Mouse (Mus musculus) lung, embryonic 15.5 days (tissue): ENCODE data around the gene Lactbl1. TPM values are rescaled to one million over a fixed set of nuclear protein-coding genes. Genes with fewer than 3 reads are reported as not detected.
A peak's percentile ranks its signal among the peaks of the same experiment; 100 is the strongest.

Experiments
- ATAC-seq: fragments of 200-750 bp; cut with Nextera tagmentation; 2 replicates; pipeline ENCODE4 v1.8.0; 2017; ENCODE audit warnings: moderate number of reproducible peaks, borderline replicate concordance; ENCODE audit not compliant: low FRiP score, low TSS enrichment; ENCODE audit errors: extremely low read depth
- H3K27ac ChIP-seq: fragments of 300-500 bp; sonication (generic); 2 replicates; pipeline ENCODE4 v1.5.1; 2015; ENCODE audit warnings: moderate library complexity, mild to moderate bottlenecking, inconsistent platforms
- H3K27me3 ChIP-seq: fragments of 300-500 bp; sonication (generic); 2 replicates; pipeline ENCODE4 v1.6.1; 2015; ENCODE audit warnings: inconsistent platforms
- H3K36me3 ChIP-seq: fragments of 300-500 bp; sonication (generic); 2 replicates; pipeline ENCODE4 v1.6.1; 2015; ENCODE audit warnings: inconsistent platforms
- H3K4me1 ChIP-seq: fragments of 300-500 bp; sonication (generic); 2 replicates; pipeline ENCODE4 v1.6.1; 2015; ENCODE audit warnings: inconsistent platforms
- H3K4me2 ChIP-seq: fragments of 300-500 bp; sonication (generic); 2 replicates; pipeline ENCODE4 v1.6.1; 2015; ENCODE audit warnings: inconsistent platforms, mild to moderate bottlenecking, moderate library complexity
- H3K4me3 ChIP-seq: fragments of 300-500 bp; sonication (generic); 2 replicates; pipeline ENCODE4 v1.5.1; 2015; ENCODE audit warnings: mild to moderate bottlenecking, inconsistent platforms
- H3K9ac ChIP-seq: fragments of 300-500 bp; sonication (generic); 2 replicates; pipeline ENCODE4 v1.6.1; 2015; ENCODE audit warnings: inconsistent platforms
- H3K9me3 ChIP-seq: fragments of 300-500 bp; sonication (generic); 2 replicates; pipeline ENCODE4 v1.6.1; 2016; ENCODE audit warnings: inconsistent platforms
- WGBS: fragments of 180-500 bp; shearing (Covaris S2); methylation state at CpG from one replicate; pipeline ENCODE4 v1.1.7; 2015; 5-methylcytosine and 5-hydroxymethylcytosine counted together
- polyA plus RNA-seq: library from polyadenylated mRNA; unstranded; fragments of >200 nt; fragmentation: Nextera tagmentation; extraction: Ambion mirVana; gene quantifications from 2 replicates; pipeline ENCODE4 v1.2.1, GENCODE M21; 2015

The Lactbl1 gene
- polyA plus RNA-seq, 1 experiment from 2014 or later: not detected

DNA sequence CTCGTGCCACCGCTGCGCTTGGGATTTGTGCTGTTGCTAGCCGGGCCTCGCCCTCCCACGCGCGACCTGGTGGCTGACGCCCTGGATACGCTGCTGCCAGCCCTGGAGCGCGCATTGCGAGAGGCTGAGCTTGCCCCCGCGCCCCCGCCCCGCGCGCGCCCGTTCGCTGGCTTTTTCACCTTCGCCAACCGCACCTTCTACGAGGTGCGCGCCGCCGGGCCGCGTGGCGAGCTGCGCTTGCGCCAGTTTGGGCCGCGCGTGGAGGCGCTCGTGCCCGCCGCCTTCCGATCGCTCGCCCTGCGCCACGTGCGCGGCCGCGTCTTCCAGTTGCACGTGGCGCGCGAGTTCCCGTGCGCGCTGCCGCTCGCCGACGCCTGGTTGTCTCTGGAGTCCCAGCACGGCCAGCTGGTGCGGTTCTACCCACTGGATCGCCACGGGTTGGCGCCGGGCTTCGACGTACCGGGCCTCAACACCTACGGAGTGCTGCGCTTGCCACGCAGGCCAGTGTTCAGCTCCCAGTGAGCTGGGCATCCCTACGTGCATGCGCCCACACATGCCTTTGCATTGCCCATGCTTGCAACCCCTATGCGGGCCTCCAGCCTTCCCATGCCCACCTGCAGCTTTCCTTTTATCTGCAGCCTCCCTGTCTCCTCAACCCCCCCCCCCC, 15.3 kb downstream of the Lactbl1 start:
- no peak overlapping the region for H3K27ac ChIP-seq
- peak overlapping the region; percentile 37 for H3K9ac ChIP-seq
- H3K4me1 ChIP-seq: peaks cover 16% of the 10 kb centered on the region
- peak overlapping the region; percentile 52 for H3K4me3 ChIP-seq
- H3K4me2 ChIP-seq: peak overlapping the region; percentile 97
- WGBS: 1% methylated on average over 69 of the region's 76 CpGs
- ATAC-seq: peak; percentile 48; the same call in 1 of the 2 replicates
- peaks cover 42% of the 10 kb centered on the region for H3K27me3 ChIP-seq
- no peaks in the 10 kb centered on the region for H3K9me3 ChIP-seq
- H3K36me3 ChIP-seq: no peaks in the 10 kb centered on the region

DNA sequence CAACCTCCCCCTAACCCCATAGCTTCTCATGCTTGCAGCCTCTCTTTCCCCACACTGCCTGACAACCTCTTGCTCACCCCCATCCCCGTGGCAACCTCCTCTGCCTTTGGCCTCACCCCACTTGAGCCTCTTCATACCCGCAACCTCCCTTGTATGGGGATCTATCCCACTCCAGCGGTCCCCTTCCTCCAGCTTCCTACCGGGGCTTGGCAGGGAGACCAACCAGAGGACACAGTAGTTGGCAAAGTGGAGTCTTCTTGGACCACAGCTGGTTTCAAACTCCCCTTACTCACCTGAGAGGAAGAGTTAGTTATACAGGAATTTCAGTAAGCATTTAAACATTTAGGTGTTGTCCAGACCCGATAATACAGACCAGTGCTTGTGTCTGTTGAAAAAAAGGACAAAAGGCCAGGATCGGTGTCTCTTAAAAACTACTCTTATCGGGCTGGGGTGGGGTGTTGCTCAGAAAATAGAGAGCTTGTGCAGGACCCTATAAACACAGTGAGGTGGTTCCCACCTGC, 15.9 kb downstream of the Lactbl1 start:
- H3K9me3 ChIP-seq: no peaks in the 10 kb centered on the region
- H3K9ac ChIP-seq: no peak overlapping the region
- peaks cover 16% of the 10 kb centered on the region for H3K4me1 ChIP-seq
- no peaks in the 10 kb centered on the region for H3K36me3 ChIP-seq
- 34% methylated on average over 7 of the region's 7 CpGs for WGBS
- no peak overlapping the region for H3K4me3 ChIP-seq
- no peak for ATAC-seq
- peak overlapping the region; percentile 97 for H3K4me2 ChIP-seq
- H3K27ac ChIP-seq: no peak overlapping the region
- H3K27me3 ChIP-seq: peaks cover 42% of the 10 kb centered on the region

DNA sequence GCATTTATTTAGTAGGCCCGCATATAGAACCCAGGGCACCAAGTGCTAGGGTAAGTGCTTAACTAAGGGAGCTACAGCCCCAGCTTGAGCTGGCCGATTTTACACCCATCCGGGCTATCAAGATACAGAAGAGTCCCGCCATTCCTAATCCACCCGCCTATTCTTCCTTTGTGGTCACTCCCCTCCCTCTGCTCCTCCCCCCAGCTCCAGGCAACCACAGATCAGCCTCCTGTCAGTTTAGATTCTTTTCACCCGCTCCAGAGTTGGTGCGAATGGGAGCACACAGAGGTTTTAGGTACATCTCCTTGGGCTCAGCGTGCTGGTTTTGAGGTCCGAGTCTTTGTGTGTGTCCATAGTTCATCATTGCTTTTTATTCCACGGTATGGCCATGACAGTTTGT, 16.5 kb downstream of the Lactbl1 start:
- Histone ChIP-seq H3K4me2 (peak overlapping the region; percentile 97), H3K4me1 (peaks cover 16% of the 10 kb centered on the region), H3K9me3 (no peaks in the 10 kb centered on the region), H3K36me3 (no peaks in the 10 kb centered on the region), H3K9ac (no peak overlapping the region), H3K27me3 (peaks cover 42% of the 10 kb centered on the region), H3K27ac (no peak overlapping the region), H3K4me3 (peak overlapping the region; percentile 20; the same call in 1 of the 2 replicates)
- WGBS: 8% methylated on average over 10 of the region's 10 CpGs
- no peak for ATAC-seq

DNA sequence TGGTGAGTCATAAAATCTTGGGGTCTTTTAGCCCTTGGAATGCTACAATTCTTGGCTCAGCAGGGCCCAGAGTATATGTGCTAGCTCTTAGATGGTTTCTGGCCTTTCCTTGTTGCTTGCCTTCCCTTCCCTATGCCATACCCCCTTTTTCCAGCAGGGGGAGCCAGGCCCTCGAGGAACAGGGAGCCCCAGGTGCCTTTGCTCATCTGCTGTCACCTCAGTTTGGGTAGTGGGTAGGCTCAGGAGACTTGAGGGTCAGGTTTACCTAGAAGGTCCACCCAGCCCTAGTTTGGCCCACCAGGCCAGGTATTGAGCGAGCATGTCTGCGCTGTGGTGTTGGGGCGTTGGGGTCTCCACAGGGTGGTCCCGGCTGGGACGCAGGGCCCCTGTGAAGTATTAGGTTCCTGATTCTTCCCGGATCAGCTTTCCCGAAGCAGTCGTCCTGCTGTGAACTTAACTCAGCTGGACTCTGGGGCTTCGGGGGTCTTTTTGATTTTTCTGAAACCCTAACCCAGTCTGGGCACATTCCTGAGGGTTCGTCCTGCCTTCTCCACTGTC, 26.6 kb downstream of the Lactbl1 start:
- peak; percentile 16; the same call in 1 of the 2 replicates for ATAC-seq
- WGBS: 7% methylated on average over 11 of the region's 11 CpGs
- no peak overlapping the region for H3K4me3 ChIP-seq
- H3K4me2 ChIP-seq: peak overlapping the region; percentile 28
- H3K27me3 ChIP-seq: no peaks in the 10 kb centered on the region
- H3K36me3 ChIP-seq: no peaks in the 10 kb centered on the region
- H3K4me1 ChIP-seq: peaks cover 9% of the 10 kb centered on the region
- no peak overlapping the region for H3K9ac ChIP-seq
- H3K27ac ChIP-seq: no peak overlapping the region
- no peaks in the 10 kb centered on the region for H3K9me3 ChIP-seq

DNA sequence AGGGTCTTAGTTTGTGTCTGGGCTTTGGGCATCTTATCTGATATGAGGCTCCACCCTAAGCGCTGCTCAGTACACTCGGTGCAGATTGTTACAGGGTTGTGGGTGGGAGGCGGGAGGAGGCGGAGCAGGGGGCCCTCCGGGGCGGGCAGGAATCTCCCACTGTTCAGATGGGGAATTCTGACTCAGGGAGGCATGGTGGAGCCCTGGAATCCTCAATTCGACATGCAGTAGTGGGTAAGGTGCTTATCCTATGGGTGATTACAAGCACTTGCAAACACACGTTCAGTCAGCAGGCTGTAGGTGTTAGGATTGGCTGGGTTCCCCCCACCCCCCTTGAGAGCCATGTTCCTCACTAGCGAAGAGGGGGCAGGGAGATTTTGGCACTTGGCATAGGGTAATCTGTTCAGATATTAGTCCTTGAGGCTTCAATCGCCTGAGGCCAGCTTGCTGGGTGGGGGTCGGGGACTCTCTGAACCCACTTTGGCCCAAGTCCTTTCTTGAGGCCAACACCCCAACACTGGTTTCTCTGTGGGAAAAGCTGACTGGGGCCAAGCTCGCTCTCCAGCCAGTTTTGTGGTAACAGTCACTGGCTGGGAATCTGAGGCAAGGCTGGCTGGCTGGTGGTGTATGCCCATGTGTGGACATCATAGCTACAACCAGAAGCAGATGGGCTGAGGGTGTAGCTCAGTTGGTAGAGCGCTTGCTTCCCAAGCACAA, 27.2 kb downstream of the Lactbl1 start:
- peaks cover 9% of the 10 kb centered on the region for H3K4me1 ChIP-seq
- no peaks in the 10 kb centered on the region for H3K36me3 ChIP-seq
- peak; percentile 53; the same call in 1 of the 2 replicates for ATAC-seq
- no peak overlapping the region for H3K4me3 ChIP-seq
- H3K9me3 ChIP-seq: no peaks in the 10 kb centered on the region
- H3K27me3 ChIP-seq: no peaks in the 10 kb centered on the region
- H3K4me2 ChIP-seq: peak overlapping the region; percentile 28
- H3K27ac ChIP-seq: no peak overlapping the region
- 31% methylated on average over 13 of the region's 13 CpGs for WGBS
- H3K9ac ChIP-seq: no peak overlapping the region

DNA sequence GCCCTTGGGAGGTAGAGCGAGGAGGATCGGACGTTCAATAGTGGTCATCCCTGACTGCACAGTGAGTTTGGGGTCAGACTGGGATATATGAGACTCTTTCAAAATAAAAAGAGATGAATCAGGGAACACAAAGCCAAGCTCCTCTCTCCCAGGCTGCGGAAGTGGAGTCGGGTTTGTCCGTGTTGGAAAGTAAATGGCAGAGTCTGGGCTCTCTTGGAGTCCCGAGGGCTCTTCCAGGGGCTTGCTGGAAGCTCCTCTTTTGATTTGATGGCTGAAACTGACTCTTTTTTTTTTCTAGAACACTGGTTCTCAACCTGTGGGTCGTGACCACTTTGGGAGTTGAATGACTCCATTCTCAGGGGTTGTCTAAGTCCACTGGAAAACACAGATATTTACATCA, 27.8 kb downstream of the Lactbl1 start:
- no peak overlapping the region for H3K4me2 ChIP-seq
- H3K36me3 ChIP-seq: no peaks in the 10 kb centered on the region
- H3K27me3 ChIP-seq: no peaks in the 10 kb centered on the region
- ATAC-seq: no peak
- H3K9me3 ChIP-seq: no peaks in the 10 kb centered on the region
- WGBS: 82% methylated on average over 8 of the region's 8 CpGs
- H3K27ac ChIP-seq: no peak overlapping the region
- H3K9ac ChIP-seq: no peak overlapping the region
- H3K4me1 ChIP-seq: peaks cover 9% of the 10 kb centered on the region
- no peak overlapping the region for H3K4me3 ChIP-seq

DNA sequence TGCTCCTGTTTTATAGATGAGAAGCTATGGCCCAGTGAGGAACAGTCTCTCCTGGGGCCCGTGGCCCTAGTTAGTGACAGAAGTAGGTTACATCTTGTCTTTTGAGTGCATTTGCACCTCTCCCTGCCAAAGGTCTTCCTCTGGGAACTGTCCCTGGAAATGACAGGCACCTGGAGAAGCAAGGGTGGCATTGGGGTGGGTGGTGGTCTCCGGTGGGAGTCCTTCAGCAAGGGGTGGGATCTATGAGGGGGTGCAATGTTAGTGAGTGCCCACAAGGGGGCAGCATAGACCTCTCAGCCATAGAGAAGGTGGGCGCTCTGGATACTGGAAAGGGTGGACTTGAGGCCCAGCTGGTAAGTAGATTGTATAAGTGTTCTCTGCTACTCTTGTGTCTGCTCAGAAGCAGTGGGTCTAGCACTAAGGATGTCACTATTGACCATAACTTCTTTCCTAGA, 29.0 kb downstream of the Lactbl1 start:
- H3K4me1 ChIP-seq: peaks cover 9% of the 10 kb centered on the region
- no peaks in the 10 kb centered on the region for H3K36me3 ChIP-seq
- ATAC-seq: no peak
- no peak overlapping the region for H3K4me2 ChIP-seq
- H3K9me3 ChIP-seq: no peaks in the 10 kb centered on the region
- H3K9ac ChIP-seq: no peak overlapping the region
- no peak overlapping the region for H3K4me3 ChIP-seq
- H3K27me3 ChIP-seq: no peaks in the 10 kb centered on the region
- WGBS: 60% methylated on average over 3 of the region's 3 CpGs
- H3K27ac ChIP-seq: no peak overlapping the region

DNA sequence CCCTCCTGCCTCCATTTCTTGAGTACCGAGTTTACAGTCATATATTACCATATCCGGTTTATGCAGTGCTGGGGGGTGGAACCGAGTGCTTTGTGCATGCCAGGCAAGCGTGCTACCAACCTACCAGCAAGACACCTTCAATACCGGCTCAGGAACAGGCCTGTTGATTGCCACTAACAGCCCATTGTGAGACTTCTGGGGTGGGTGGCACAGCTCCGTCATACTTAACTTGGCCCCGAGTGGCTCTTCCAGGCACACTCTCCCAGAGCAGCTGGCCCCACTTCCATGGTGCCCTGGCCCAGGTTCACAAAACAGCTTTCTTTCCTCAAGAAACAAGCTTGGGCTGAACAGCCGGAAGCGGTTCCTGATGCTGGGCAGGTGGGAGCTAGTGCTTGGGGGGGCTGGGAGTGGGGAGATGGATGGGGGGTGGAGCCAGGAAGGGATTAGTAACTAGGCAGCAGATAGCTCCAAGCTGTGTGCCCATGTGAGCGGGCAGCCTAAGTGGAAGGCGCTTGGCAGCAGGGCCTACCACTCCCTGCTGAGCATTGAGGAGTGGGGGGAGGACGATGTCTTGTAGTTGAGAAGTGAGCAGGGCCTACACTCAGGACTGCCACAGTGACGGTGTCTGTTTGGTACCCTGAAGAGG, 29.6 kb downstream of the Lactbl1 start:
- 71% methylated on average over 13 of the region's 13 CpGs for WGBS
- Histone ChIP-seq H3K9me3 (no peaks in the 10 kb centered on the region), H3K4me1 (peaks cover 9% of the 10 kb centered on the region), H3K4me3 (no peak overlapping the region), H3K27ac (no peak overlapping the region), H3K36me3 (no peaks in the 10 kb centered on the region), H3K9ac (no peak overlapping the region), H3K27me3 (no peaks in the 10 kb centered on the region), H3K4me2 (no peak overlapping the region)
- ATAC-seq: no peak

DNA sequence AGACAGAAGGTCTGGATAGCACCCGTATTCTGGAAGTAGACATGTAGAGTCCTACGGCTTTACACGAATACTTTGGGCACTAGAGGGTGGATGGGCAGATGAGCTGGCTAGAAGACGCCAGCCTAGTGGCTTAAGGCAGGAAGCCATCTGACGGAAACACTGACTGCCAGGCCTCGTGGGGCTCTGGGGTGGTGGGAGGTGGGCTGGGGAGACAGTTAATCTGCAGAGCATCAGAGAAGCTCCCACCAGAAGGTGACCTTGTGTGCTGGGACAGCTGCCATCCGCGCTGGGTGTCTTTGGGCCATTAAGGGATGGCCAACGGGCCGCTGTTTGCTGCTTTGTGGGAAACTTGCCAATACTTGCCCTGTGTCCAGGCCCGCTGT, 30.1 kb downstream of the Lactbl1 start:
- H3K27ac ChIP-seq: no peak overlapping the region
- H3K9me3 ChIP-seq: no peaks in the 10 kb centered on the region
- H3K4me3 ChIP-seq: no peak overlapping the region
- no peak overlapping the region for H3K9ac ChIP-seq
- H3K4me2 ChIP-seq: no peak overlapping the region
- H3K27me3 ChIP-seq: no peaks in the 10 kb centered on the region
- no peak for ATAC-seq
- no peaks in the 10 kb centered on the region for H3K36me3 ChIP-seq
- H3K4me1 ChIP-seq: peaks cover 9% of the 10 kb centered on the region
- 72% methylated on average over 11 of the region's 11 CpGs for WGBS

DNA sequence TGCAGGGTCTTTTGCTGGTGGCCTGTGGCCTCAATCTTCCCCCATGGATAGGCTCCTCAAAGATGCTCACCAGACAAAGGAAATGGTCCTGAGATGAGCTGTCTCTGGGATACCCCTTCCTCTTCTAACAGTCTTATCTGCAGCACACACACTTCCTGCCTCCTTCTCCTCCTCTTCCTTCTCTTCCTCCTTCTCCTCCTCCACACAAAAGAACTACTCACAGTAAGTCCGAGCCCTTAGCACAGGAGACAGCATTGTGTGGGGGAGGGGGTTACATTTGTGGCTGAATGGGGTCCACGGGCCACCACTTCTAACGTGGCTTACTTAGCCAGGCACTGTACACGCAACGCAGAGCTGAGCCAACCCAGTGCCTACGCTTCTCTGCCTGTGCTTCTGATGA, 30.6 kb downstream of the Lactbl1 start:
- H3K36me3 ChIP-seq: no peaks in the 10 kb centered on the region
- ATAC-seq: no peak
- no peaks in the 10 kb centered on the region for H3K9me3 ChIP-seq
- no peaks in the 10 kb centered on the region for H3K27me3 ChIP-seq
- H3K4me3 ChIP-seq: no peak overlapping the region
- H3K9ac ChIP-seq: no peak overlapping the region
- no peak overlapping the region for H3K4me2 ChIP-seq
- 47% methylated on average over 6 of the region's 6 CpGs for WGBS
- peaks cover 9% of the 10 kb centered on the region for H3K4me1 ChIP-seq
- H3K27ac ChIP-seq: no peak overlapping the region

DNA sequence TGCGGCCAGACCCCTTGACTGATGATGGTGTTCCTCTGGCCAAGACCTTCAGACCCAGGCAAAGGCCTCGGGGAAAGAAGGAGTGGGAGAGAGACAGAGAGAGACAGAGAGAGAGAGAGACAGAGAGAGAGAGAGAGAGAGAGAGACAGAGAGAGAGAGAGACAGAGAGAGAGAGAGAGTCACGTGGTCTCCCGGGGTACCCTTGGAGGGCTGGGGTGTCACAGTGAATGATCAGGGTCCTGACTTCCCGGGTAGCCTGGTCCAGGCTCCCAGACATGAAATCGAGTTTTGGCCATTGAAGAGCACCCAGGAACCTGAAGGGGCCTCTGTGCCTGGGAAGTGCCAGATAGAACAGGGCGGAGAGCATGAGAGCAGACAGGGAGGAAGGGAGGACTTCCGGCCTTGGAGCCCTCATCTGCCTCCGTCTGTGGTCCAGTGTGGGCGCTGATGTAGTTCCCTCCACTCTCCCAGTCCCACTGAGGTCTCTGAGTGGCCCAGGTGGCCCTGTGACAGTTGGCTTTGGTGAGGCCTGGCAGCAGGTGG, 31.3 kb downstream of the Lactbl1 start:
- Histone ChIP-seq H3K36me3 (no peaks in the 10 kb centered on the region), H3K27ac (no peak overlapping the region), H3K9me3 (no peaks in the 10 kb centered on the region), H3K4me3 (no peak overlapping the region), H3K4me2 (no peak overlapping the region), H3K4me1 (peaks cover 9% of the 10 kb centered on the region), H3K27me3 (no peaks in the 10 kb centered on the region), H3K9ac (no peak overlapping the region)
- 75% methylated on average over 10 of the region's 10 CpGs for WGBS
- ATAC-seq: no peak
